Mouse (Mus musculus): ENCODE measurements around the gene Olfr58.

DNA sequence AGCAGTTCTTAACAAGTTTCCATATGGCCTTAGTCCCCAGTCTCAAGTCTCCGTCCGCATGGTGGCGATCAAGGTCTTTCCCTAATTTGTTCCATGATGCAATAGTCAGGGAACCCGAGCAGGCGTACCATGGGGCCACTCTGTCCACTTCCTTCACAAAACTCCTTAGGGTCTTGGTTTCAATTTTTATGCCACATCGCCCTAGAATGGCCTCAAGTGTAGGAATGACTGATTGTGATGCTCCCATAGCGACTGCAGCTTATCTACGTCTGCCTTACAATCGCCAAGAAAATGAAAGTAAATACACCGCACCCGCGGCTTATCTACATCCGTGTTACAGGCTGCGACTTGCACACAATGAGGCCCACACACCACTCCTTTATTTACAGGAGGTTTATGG is 10.4 kb upstream of the Olfr58 start:
- TF ChIP-seq CTCF (IDR thresholded peaks at IDR 0.05; ENCODE audit: insufficient read depth, low read length) (no peak), POLR2A (IDR thresholded peaks at IDR 0.05; ENCODE audit: borderline replicate concordance, extremely low read depth, low read depth, low read length) (no peak)

All from lung, adult 2 months (tissue).